In the genomic region with DNA sequence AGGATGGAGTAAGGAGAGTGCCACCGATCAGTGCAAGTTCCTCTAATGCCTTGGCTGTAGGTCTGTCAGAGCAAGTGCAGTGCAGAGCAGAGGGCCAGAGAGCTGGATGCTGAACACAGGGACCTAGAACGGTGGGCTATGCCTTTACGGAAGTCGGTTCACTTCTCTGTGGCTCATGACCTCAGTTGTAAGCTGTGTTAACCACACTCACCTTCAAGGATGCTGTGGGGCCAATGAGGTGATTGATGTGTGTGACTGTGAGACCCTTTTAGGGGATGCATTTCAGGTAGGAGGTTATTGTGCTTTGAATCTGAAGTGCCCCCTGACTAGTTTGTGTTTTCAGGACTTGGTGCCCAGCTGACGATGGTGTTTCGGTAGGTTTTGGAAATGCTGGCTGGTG, we compare ENCODE assay signal across 18 mouse cellular contexts.
"Had no signal": no experiment of that assay in that cellular context is flagged by ENCODE, and none has a peak within 500 bp of the region (broad histone marks: within the 10 kb centered on the region; RNA-seq: fewer than 3 reads in every experiment).

No protein-coding gene starts in this region.

- H3K4me1 ChIP-seq: limb, embryonic 13.5 days; liver, embryonic 15.5 days; midbrain, embryonic 15.5 days; neural tube, embryonic 15.5 days had no signal

- H3K36me3 ChIP-seq: kidney, embryonic 15.5 days; limb, embryonic 13.5 days; liver, embryonic 15.5 days; midbrain, embryonic 15.5 days; neural tube, embryonic 15.5 days had no signal

- ATAC-seq: lung, postnatal 0 days; midbrain, embryonic 15.5 days had no signal

- DNase-seq: kidney, adult 2 months; kidney, postnatal 14 days; left cerebral cortex, postnatal 4 days; lung, adult 2 months; lung, postnatal 4 days; right cerebral cortex, adult 18-20 months; right cerebral cortex, postnatal 25 days; spleen, adult 18-20 months; thymus, adult 2 months; thymus, postnatal 4 days had no signal

- H3K27me3 ChIP-seq: kidney, embryonic 15.5 days; limb, embryonic 13.5 days; liver, embryonic 15.5 days; midbrain, embryonic 15.5 days; neural tube, embryonic 15.5 days had no signal

- H3K4me3 ChIP-seq: kidney, embryonic 15.5 days; limb, embryonic 13.5 days; liver, embryonic 15.5 days; megakaryocyte, embryonic 14.5 days; midbrain, embryonic 15.5 days; neural tube, embryonic 15.5 days had no signal

- H3K4me2 ChIP-seq: kidney, embryonic 15.5 days; limb, embryonic 13.5 days; liver, embryonic 15.5 days; midbrain, embryonic 11.5 days; midbrain, embryonic 15.5 days; neural tube, embryonic 15.5 days had no signal

- H3K27ac ChIP-seq: kidney, embryonic 15.5 days; limb, embryonic 13.5 days; liver, embryonic 15.5 days; midbrain, embryonic 15.5 days; neural tube, embryonic 15.5 days had no signal

- H3K9ac ChIP-seq: kidney, embryonic 15.5 days; limb, embryonic 13.5 days; liver, embryonic 15.5 days; midbrain, embryonic 15.5 days; neural tube, embryonic 15.5 days had no signal

- H3K9me3 ChIP-seq: kidney, embryonic 15.5 days; liver, embryonic 15.5 days; midbrain, embryonic 15.5 days had no signal
